Mouse (Mus musculus) kidney, adult 2 months (tissue): Measurements from ENCODE around the gene Clcnkb. TPM values are rescaled to one million over a fixed set of nuclear protein-coding genes. Genes with fewer than 3 reads are reported as not detected.

ENCODE experiments used
- DNase-seq: peaks from one replicate; pipeline ENCODE4 v3.0.0; 2021
- H3K27ac ChIP-seq: fragments of 200-500 bp; 2 replicates; pipeline ENCODE4 v1.5.1; 2012; ENCODE audit warnings: low read depth, low read length, control low read depth, inconsistent platforms; ENCODE audit not compliant: insufficient read depth
- H3K27me3 ChIP-seq: fragments of 200-500 bp; replicated peaks from 2 replicates; pipeline ENCODE4 v1.6.1; 2012; ENCODE audit warnings: mild to moderate bottlenecking, moderate library complexity, low read length, inconsistent platforms; ENCODE audit not compliant: control insufficient read depth, insufficient read depth
- H3K36me3 ChIP-seq: fragments of 200-500 bp; 2 replicates; pipeline ENCODE4 v1.6.1; 2012; ENCODE audit warnings: mild to moderate bottlenecking, moderate library complexity, low read length, inconsistent platforms; ENCODE audit not compliant: control insufficient read depth, insufficient read depth
- H3K4me1 ChIP-seq: fragments of 200-500 bp; 2 replicates; pipeline ENCODE4 v1.6.1; 2011; ENCODE audit warnings: low read length; ENCODE audit not compliant: control insufficient read depth, insufficient read depth
- H3K4me3 ChIP-seq: fragments of 200-500 bp; 2 replicates; pipeline ENCODE4 v1.5.1; 2011; ENCODE audit warnings: mild to moderate bottlenecking, low read depth, low read length, control low read depth; ENCODE audit not compliant: insufficient read depth
- CTCF ChIP-seq: fragments of 200-500 bp; conservative IDR thresholded peaks from 2 replicates; pipeline ENCODE4 v1.5.1; 2011; ENCODE audit warnings: low read depth, mild to moderate bottlenecking, control low read depth, low read length, moderate library complexity, mixed read lengths; ENCODE audit not compliant: insufficient read depth, insufficient read length
- POLR2A ChIP-seq: fragments of 200-500 bp; IDR thresholded peaks from one replicate; pipeline ENCODE4 v1.6.1; 2011; ENCODE audit warnings: low read depth, low read length, control low read depth
- WGBS: fragments of 180-500 bp; shearing (Covaris S2); methylation state at CpG from one replicate; pipeline ENCODE4 v1.1.7; 2018; 5-methylcytosine and 5-hydroxymethylcytosine counted together
- polyA plus RNA-seq: library from polyadenylated mRNA; depleted of rRNA; stranded (reverse); fragments of >200 nt; gene quantifications from 2 replicates; pipeline ENCODE4 v1.2.3, GENCODE M21; 2012

Gene Clcnkb
- polyA plus RNA-seq, 1 experiment, result 286 TPM

GRCm38 (mm10) chr4:141433191-141433590, 17.4 kb upstream of the Clcnkb start:
- H3K4me3 ChIP-seq, result no peak overlapping the region
- 75% methylated on average over 18 of the region's 18 CpGs for WGBS
- H3K27me3 ChIP-seq, result no peaks in the 10 kb centered on the region
- DNase-seq, result no peak
- H3K27ac ChIP-seq, result peak overlapping the region; percentile 36; the same call in 1 of the 2 replicates
- H3K4me1 ChIP-seq, result no peaks in the 10 kb centered on the region
- TF ChIP-seq POLR2A (no peak), CTCF (no peak)
- no peaks in the 10 kb centered on the region for H3K36me3 ChIP-seq

GRCm38 (mm10) chr4:141432666-141433065, 16.9 kb upstream of the Clcnkb start:
- WGBS, result 36% methylated on average over 14 of the region's 14 CpGs
- Histone ChIP-seq H3K4me1 (no peaks in the 10 kb centered on the region), H3K27me3 (no peaks in the 10 kb centered on the region), H3K4me3 (no peak overlapping the region), H3K36me3 (no peaks in the 10 kb centered on the region), H3K27ac (no peak overlapping the region; the same call in 1 of the 2 replicates)
- DNase-seq, result peak; percentile 73
- TF ChIP-seq POLR2A (no peak), CTCF (no peak)

- Histone ChIP-seq H3K4me3 (no peak overlapping the region), H3K27ac (no peak overlapping the region), H3K27me3 (no peaks in the 10 kb centered on the region), H3K4me1 (no peaks in the 10 kb centered on the region), H3K36me3 (no peaks in the 10 kb centered on the region)
- peak; percentile 83 for DNase-seq
- TF ChIP-seq POLR2A (no peak), CTCF (peak; percentile 94)
- WGBS, result 33% methylated on average over 9 of the region's 9 CpGs
These were observed 15.2 kb upstream of the Clcnkb start for GRCm38 (mm10) chr4:141430997-141431396.

- no peak overlapping the region for H3K27ac ChIP-seq
- TF ChIP-seq CTCF, result peak; percentile 75
- no peak for TF ChIP-seq POLR2A
- H3K27me3 ChIP-seq, result no peaks in the 10 kb centered on the region
- 54% methylated on average over 9 of the region's 9 CpGs for WGBS
- no peaks in the 10 kb centered on the region for H3K36me3 ChIP-seq
- H3K4me1 ChIP-seq, result no peaks in the 10 kb centered on the region
- H3K4me3 ChIP-seq, result no peak overlapping the region
- peak; percentile 68 for DNase-seq
These were observed 14.0 kb upstream of the Clcnkb start for GRCm38 (mm10) chr4:141429847-141430246.

- Histone ChIP-seq H3K36me3 (no peaks in the 10 kb centered on the region), H3K4me3 (no peak overlapping the region), H3K4me1 (no peaks in the 10 kb centered on the region), H3K27ac (no peak overlapping the region), H3K27me3 (no peaks in the 10 kb centered on the region)
- no peak for TF ChIP-seq CTCF
- TF ChIP-seq POLR2A, result no peak
- 74% methylated on average over 6 of the region's 6 CpGs for WGBS
- no peak for DNase-seq
These were observed 13.6 kb upstream of the Clcnkb start for GRCm38 (mm10) chr4:141429381-141429780.

GRCm38 (mm10) chr4:141427921-141428320, 12.1 kb upstream of the Clcnkb start:
- Histone ChIP-seq H3K4me3 (no peak overlapping the region), H3K4me1 (no peaks in the 10 kb centered on the region), H3K27ac (no peak overlapping the region), H3K27me3 (no peaks in the 10 kb centered on the region), H3K36me3 (no peaks in the 10 kb centered on the region)
- TF ChIP-seq CTCF, result no peak
- TF ChIP-seq POLR2A, result no peak
- DNase-seq, result no peak
- WGBS, result 92% methylated on average over 13 of the region's 13 CpGs

- TF ChIP-seq POLR2A (no peak), CTCF (no peak)
- no peaks in the 10 kb centered on the region for H3K36me3 ChIP-seq
- H3K27me3 ChIP-seq, result no peaks in the 10 kb centered on the region
- peak overlapping the region; percentile 88 for H3K27ac ChIP-seq
- 73% methylated on average over 10 of the region's 10 CpGs for WGBS
- H3K4me1 ChIP-seq, result no peaks in the 10 kb centered on the region
- no peak for DNase-seq
- H3K4me3 ChIP-seq, result no peak overlapping the region
These were observed 11.3 kb upstream of the Clcnkb start for GRCm38 (mm10) chr4:141426796-141427745.
